Mouse (Mus musculus): ENCODE results near the gene C4bp. TPM values are rescaled to one million over a fixed set of nuclear protein-coding genes. Genes with fewer than 3 reads are reported as not detected.

Gene C4bp
- total RNA-seq, 2 experiments from 2014 or later, result not detected

Other genes starting within 250 kb of the C4bp start
- gene Cd55b, start 238.6 kb downstream of the C4bp start, total RNA-seq (2021), result under 1 TPM in 1 of 2 experiments, not detected in 1; 0.59 TPM
- 1 to 10 TPM; 6.5 to 7.1 TPM for gene Cd55, start 198.9 kb downstream of the C4bp start, total RNA-seq (2021)
- not detected for gene Zp3r, start 32.0 kb downstream of the C4bp start, total RNA-seq (2021)
- under 1 TPM in 1 of 2 experiments, not detected in 1; 0.62 TPM for gene Gm29427, start 54.2 kb upstream of the C4bp start, total RNA-seq (2021)
- gene Yod1, start 55.7 kb upstream of the C4bp start, total RNA-seq (2021), result 10 to 100 TPM; 12.9 to 13.6 TPM
- 10 to 100 TPM; 40.1 to 41.9 TPM for gene Pfkfb2, start 67.6 kb upstream of the C4bp start, total RNA-seq (2021)
- 1 to 10 TPM; 1.6 TPM for gene AA986860, start 70.3 kb upstream of the C4bp start, total RNA-seq (2021)
- gene Fcamr, start 139.3 kb upstream of the C4bp start, total RNA-seq (2021), result not detected
- gene Pigr, start 165.1 kb upstream of the C4bp start, total RNA-seq (2021), result under 1 TPM; 0.08 to 0.09 TPM
- gene Fcmr, start 204.0 kb upstream of the C4bp start, total RNA-seq (2021), result under 1 TPM in 1 of 2 experiments, not detected in 1; 0.33 TPM
- gene Il24, start 225.8 kb upstream of the C4bp start, total RNA-seq (2021), result not detected
- gene Il20, start 249.8 kb upstream of the C4bp start, total RNA-seq (2021), result not detected

All from left cerebral cortex, postnatal 14 days (tissue).